Mouse (Mus musculus): ENCODE measurements around the gene Pdzd3. TPM values are rescaled to one million over a fixed set of nuclear protein-coding genes. Genes with fewer than 3 reads are reported as not detected.
"Not testable (repeated sequence)": the region's sequence is repeated elsewhere in the genome, so short reads cannot be mapped to it uniquely, and the experiment has no call there.

The Pdzd3 gene
- total RNA-seq (2017): 0.35 TPM in 1 of 2 replicates, not detected in the other

DNA sequence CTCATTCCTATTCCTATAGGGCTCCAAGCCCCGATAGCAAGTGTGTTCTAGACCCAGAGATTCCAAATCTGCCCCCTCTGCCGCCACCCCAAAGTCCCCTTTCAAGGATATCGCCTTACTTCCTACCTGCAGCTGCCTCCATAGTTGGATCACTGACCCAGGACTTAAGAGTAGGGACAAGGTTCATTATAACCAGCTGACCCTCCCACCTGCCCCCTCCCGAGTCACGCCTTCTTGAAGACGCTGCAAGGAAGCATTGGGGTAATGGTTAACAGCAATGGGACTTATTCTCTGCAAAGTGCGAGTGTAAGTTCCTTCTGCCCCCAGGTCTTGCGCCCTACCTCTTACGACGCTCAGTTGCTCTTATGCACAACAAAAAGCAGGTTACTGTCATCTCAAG, at the start of gene Pdzd3:
Gene Pdzd3, minus strand, starts transcription at position 158 of the 400 bp plus-strand sequence.
- no peak for ATAC-seq (replicated peaks in 1 of 2; ENCODE audit: insufficient read depth in 1 of 2, low FRiP score in 2 of 2, low TSS enrichment in 1 of 2, low read depth in 1 of 2, poor library complexity in 2 of 2, severe bottlenecking in 2 of 2)

DNA sequence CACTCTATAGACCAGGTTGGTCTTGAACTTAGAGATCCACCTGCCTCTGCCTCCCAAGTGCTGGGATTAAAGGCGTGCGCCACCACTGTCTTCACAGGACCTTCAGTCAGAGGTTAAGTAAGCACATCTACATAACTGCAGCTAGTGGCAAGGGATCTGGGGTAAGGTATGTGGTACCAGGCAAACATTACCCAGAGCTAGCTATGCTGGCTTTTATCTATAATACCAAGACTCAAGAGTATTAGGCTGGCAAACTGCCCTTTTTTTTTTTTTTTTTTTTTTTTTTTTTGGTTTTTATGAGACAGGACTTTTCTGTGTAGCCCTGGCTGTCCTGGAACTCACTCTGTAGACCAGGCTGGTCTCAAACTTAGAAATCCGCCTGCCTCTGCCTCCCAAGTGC, 48.7 kb upstream of the Pdzd3 start:
- not testable (repeated sequence) for ATAC-seq (replicated peaks in 1 of 2; ENCODE audit: insufficient read depth in 1 of 2, low FRiP score in 2 of 2, low TSS enrichment in 1 of 2, low read depth in 1 of 2, poor library complexity in 2 of 2, severe bottlenecking in 2 of 2)

GRCm38 (mm10) chr9:44292490-44292889, 41.2 kb upstream of the Pdzd3 start:
- ATAC-seq (replicated peaks in 1 of 2; ENCODE audit: insufficient read depth in 1 of 2, low FRiP score in 2 of 2, low TSS enrichment in 1 of 2, low read depth in 1 of 2, poor library complexity in 2 of 2, severe bottlenecking in 2 of 2): peak in 1 of 2 experiments; percentile 50; a peak in 1 of 4 replicates

DNA sequence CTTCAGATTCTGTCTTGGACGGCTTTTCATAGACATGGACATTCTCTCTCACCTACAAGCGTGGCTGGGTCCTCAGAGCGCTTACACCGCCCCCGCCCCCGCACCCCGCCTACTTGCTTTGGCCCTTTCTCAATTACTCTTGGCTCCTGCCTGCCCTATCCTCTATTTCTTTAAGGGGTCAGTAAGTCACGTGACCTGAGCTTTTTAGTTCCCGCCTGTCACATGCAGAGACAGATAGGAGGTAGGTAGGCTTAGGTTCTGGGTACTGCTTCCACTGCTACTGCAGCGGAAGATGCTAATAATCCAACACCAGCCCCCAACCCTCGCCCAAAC, 37.7 kb upstream of the Pdzd3 start:
- no peak for ATAC-seq (replicated peaks in 1 of 2; ENCODE audit: insufficient read depth in 1 of 2, low FRiP score in 2 of 2, low TSS enrichment in 1 of 2, low read depth in 1 of 2, poor library complexity in 2 of 2, severe bottlenecking in 2 of 2)

- 0 out of 4 replicates have a peak, but pooled peaks of 1 of the 2 experiments have one; percentile 25 for ATAC-seq (replicated peaks in 1 of 2; ENCODE audit: insufficient read depth in 1 of 2, low FRiP score in 2 of 2, low TSS enrichment in 1 of 2, low read depth in 1 of 2, poor library complexity in 2 of 2, severe bottlenecking in 2 of 2)
Measured at GRCm38 (mm10) chr9:44288076-44288958, 37.0 kb upstream of the Pdzd3 start, which contains the start of gene Abcg4. Gene Abcg4, minus strand, starts transcription at chr9:44288615.

DNA sequence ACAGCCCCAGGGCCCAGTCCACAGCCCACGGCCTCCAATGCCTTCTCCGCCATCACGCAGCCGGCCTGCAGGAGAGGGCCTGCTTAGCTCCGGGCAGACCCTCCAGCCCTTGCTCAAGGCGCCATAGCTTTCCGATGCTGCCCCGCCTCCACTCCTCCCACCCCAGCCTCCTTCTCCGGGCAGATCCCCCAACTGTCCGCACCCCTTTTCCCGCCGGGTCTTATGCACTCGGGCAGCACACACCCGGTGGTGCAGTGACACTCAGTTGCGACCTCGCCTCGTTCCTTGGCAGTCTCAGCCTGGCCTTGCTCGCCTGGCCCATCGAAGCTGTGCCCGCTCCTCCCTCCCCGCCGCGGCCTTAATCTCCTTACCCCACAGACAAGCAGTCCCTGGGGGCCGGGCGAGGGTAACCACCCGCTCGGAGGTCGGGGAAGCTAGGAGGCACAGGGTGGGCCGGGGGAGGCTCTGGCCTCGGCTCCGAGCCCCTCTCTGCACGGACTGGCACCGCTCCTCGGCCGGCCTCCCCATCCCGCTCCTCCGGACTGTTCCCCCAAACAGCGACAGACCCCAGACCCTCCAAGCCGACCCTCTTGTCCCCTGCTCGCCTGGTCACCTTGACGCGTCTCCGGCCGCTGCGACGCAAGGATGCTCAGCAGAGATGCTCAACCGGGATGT, 36.3 kb upstream of the Pdzd3 start:
- peak in 1 of 2 experiments; percentile 51; a peak in 2 of 4 replicates for ATAC-seq (replicated peaks in 1 of 2; ENCODE audit: insufficient read depth in 1 of 2, low FRiP score in 2 of 2, low TSS enrichment in 1 of 2, low read depth in 1 of 2, poor library complexity in 2 of 2, severe bottlenecking in 2 of 2)

DNA sequence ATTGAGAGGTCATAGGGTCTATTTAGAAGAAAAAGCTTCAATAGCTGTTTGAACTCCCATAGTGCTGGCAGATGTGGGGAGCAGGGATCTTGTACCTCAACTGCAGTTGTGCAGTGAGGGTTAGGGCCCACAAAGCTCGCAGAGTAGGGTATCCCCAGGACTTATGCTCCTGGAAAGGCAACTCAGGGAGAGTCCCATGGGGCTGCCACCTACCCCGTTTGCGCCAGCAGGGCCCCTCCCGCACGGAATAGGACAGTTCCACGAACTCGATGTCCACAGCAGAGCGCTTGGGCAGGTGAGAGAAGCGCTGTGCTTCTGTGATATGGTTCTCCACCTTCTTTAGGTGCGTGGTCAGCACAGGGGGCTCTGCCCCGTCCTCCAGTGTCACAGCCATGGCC, 35.7 kb upstream of the Pdzd3 start:
- no peak for ATAC-seq (replicated peaks in 1 of 2; ENCODE audit: insufficient read depth in 1 of 2, low FRiP score in 2 of 2, low TSS enrichment in 1 of 2, low read depth in 1 of 2, poor library complexity in 2 of 2, severe bottlenecking in 2 of 2)

- ATAC-seq (replicated peaks in 1 of 2; ENCODE audit: insufficient read depth in 1 of 2, low FRiP score in 2 of 2, low TSS enrichment in 1 of 2, low read depth in 1 of 2, poor library complexity in 2 of 2, severe bottlenecking in 2 of 2): no peak
Measured at GRCm38 (mm10) chr9:44286256-44286850, 35.1 kb upstream of the Pdzd3 start.

DNA sequence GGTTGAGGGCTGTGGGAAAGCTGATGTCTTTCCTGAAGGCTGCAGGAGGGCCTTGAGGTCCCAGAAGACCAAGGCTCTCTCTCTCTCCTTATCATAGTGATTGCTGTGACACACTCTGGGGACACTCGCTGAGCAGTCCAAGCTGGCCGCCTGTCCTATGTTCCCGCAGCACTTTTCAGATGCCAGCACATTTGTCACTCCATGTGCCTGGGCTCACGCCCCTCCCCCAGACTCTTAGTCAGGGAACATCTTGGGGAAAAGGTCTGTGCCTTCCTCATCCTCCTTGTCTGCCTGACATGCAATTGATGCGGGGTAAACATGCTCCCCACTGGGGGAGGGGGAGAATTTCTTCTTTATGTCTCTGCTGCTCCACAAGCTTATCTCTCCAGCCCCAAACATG, 31.9 kb upstream of the Pdzd3 start:
- ATAC-seq (replicated peaks in 1 of 2; ENCODE audit: insufficient read depth in 1 of 2, low FRiP score in 2 of 2, low TSS enrichment in 1 of 2, low read depth in 1 of 2, poor library complexity in 2 of 2, severe bottlenecking in 2 of 2): no peak

DNA sequence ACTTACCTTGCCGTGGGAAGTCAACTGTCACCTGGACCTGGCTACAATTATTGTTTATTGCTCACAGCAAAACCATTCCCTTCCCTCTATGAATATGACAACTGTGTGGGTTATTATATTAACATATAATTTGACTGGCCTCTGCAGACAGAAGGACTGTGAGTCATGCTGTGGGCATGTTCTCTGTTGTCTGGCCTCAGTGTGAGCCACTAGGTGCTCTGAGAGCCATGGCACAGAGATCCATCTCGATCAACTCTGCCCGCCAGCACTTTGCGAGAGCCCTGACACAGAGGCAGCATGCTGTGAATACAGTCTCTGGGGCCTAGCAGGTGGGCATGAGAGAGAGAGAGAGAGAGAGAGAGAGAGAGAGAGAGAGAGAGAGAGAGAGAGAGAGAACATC, 18.7 kb upstream of the Pdzd3 start:
- ATAC-seq (replicated peaks in 1 of 2; ENCODE audit: insufficient read depth in 1 of 2, low FRiP score in 2 of 2, low TSS enrichment in 1 of 2, low read depth in 1 of 2, poor library complexity in 2 of 2, severe bottlenecking in 2 of 2): no peak

DNA sequence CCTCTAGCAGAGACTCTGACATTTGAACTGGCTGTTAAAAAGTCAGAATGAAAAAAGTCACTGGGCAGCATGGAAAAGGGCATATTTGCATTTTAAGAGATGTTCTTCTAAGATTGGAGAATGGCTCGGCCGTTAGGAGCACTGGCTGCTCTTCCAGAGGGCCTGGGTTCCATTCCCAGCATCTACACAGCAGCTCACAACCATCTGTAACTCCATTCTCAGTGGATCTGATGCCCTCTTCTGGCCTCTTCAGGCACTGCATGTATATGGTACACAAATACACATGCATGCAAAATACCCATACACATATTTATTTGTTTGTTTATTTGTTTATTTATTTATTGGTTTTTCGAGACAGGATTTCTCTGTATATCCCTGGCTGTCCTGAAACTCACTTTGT, 17.8 kb upstream of the Pdzd3 start:
- no peak for ATAC-seq (replicated peaks in 1 of 2; ENCODE audit: insufficient read depth in 1 of 2, low FRiP score in 2 of 2, low TSS enrichment in 1 of 2, low read depth in 1 of 2, poor library complexity in 2 of 2, severe bottlenecking in 2 of 2)

DNA sequence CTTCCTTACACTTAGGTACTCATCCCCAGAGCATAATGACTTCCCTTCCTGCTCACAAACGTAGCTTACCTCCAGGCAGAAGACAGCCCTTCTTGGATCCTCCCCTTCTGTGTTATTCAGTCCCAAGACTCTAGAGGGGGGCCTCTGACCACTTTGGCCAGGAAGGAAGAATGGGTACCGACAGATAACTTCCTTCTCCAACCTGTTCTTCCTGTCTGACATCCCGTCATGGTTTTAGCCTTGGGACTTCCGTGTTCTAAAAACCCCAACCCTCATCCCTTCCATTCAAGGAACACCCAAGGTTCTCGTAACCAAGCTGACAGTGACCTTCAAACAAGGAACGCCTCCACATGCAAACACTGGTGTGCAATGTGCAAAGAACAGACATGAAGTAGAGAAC, 17.2 kb upstream of the Pdzd3 start, which contains the start of gene Nlrx1:
Gene Nlrx1, minus strand, starts transcription at position 168 of the 400 bp plus-strand sequence.
- peak; percentile 59 to 76 for ATAC-seq (replicated peaks in 1 of 2; ENCODE audit: insufficient read depth in 1 of 2, low FRiP score in 2 of 2, low TSS enrichment in 1 of 2, low read depth in 1 of 2, poor library complexity in 2 of 2, severe bottlenecking in 2 of 2)

GRCm38 (mm10) chr9:44268027-44268360, 16.7 kb upstream of the Pdzd3 start:
- ATAC-seq (replicated peaks in 1 of 2; ENCODE audit: insufficient read depth in 1 of 2, low FRiP score in 2 of 2, low TSS enrichment in 1 of 2, low read depth in 1 of 2, poor library complexity in 2 of 2, severe bottlenecking in 2 of 2): peak; percentile 83 to 86

- no peak for ATAC-seq (replicated peaks in 1 of 2; ENCODE audit: insufficient read depth in 1 of 2, low FRiP score in 2 of 2, low TSS enrichment in 1 of 2, low read depth in 1 of 2, poor library complexity in 2 of 2, severe bottlenecking in 2 of 2)
Measured at GRCm38 (mm10) chr9:44267319-44268026, 16.2 kb upstream of the Pdzd3 start.

- ATAC-seq (replicated peaks in 1 of 2; ENCODE audit: insufficient read depth in 1 of 2, low FRiP score in 2 of 2, low TSS enrichment in 1 of 2, low read depth in 1 of 2, poor library complexity in 2 of 2, severe bottlenecking in 2 of 2): no peak
Measured at GRCm38 (mm10) chr9:44266478-44267226, 15.4 kb upstream of the Pdzd3 start.

DNA sequence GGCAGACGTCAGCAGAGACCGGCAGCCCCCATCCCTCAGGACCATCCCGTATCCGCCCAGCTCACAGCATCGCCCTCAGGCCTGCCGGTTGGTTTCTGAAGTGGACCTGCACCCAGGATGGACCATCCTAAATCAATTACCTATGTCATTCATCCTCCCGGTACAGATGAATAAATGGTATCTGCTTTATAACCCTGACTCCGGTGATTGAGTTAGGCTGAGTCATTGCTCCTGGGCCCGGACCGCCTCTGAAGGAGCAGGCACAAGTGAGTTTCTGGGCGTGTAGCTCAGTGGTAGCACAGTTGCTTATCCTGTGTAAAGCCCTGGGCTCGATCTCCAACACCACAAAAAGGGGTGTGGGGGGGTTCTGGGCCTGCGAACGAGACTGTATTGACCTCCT, 10.1 kb upstream of the Pdzd3 start:
- ATAC-seq (replicated peaks in 1 of 2; ENCODE audit: insufficient read depth in 1 of 2, low FRiP score in 2 of 2, low TSS enrichment in 1 of 2, low read depth in 1 of 2, poor library complexity in 2 of 2, severe bottlenecking in 2 of 2): no peak

DNA sequence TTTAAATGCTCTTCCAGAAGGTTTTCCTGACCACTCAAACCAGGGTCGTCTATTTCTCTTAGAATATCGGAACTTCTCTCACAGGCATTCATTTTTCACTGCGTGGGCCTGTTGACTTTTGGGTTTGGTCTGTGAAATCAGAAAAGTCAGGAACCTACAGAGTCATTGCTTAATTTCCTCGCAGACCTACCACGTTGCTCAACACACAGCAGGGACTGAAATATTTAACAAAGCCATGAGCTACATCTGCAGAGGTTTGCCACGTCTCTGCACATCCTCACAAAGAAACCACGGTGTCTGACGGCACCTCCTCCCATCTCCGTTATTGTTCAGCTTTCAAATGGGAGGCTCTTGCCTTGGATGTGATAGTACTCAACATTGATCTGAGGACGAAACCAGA, 7.7 kb upstream of the Pdzd3 start:
- no peak; a peak in 1 of 4 replicates for ATAC-seq (replicated peaks in 1 of 2; ENCODE audit: insufficient read depth in 1 of 2, low FRiP score in 2 of 2, low TSS enrichment in 1 of 2, low read depth in 1 of 2, poor library complexity in 2 of 2, severe bottlenecking in 2 of 2)

All from hematopoietic stem cell, adult 5-6 weeks (primary cell).